Mouse (Mus musculus) heart, embryonic 16.5 days (tissue): ENCODE data around the gene Slc22a21. TPM values are rescaled to one million over a fixed set of nuclear protein-coding genes. Genes with fewer than 3 reads are reported as not detected.
"Not testable (repeated sequence)": the region's sequence is repeated elsewhere in the genome, so short reads cannot be mapped to it uniquely, and the experiment has no call there.

Experiments
- ATAC-seq: fragments of 200-750 bp; cut with Nextera tagmentation; replicated peaks from 2 replicates; pipeline ENCODE4 v1.8.0; 2017; ENCODE audit warnings: moderate number of reproducible peaks; ENCODE audit not compliant: insufficient read depth, low FRiP score; ENCODE audit errors: extremely low read depth
- H3K27ac ChIP-seq: fragments of 300-500 bp; sonication (generic); 2 replicates; pipeline ENCODE4 v1.5.1; 2014; ENCODE audit warnings: mild to moderate bottlenecking, low read length, control low read depth, moderate library complexity
- H3K27me3 ChIP-seq: fragments of 300-500 bp; sonication (generic); 2 replicates; pipeline ENCODE4 v1.6.1; 2014; ENCODE audit warnings: low read length, mixed read lengths; ENCODE audit not compliant: control insufficient read depth, insufficient read depth
- H3K36me3 ChIP-seq: fragments of 300-500 bp; sonication (generic); 2 replicates; pipeline ENCODE4 v1.6.1; 2014; ENCODE audit not compliant: control insufficient read depth, insufficient read depth
- H3K4me1 ChIP-seq: fragments of 300-500 bp; sonication (generic); 2 replicates; pipeline ENCODE4 v1.6.1; 2014; ENCODE audit warnings: low read length, mixed read lengths; ENCODE audit not compliant: control insufficient read depth, insufficient read depth
- H3K4me2 ChIP-seq: fragments of 300-500 bp; sonication (generic); 2 replicates; pipeline ENCODE4 v1.6.1; 2014; ENCODE audit warnings: low read depth, mild to moderate bottlenecking, control low read depth, low read length
- H3K4me3 ChIP-seq: fragments of 300-500 bp; sonication (generic); 2 replicates; pipeline ENCODE4 v1.5.1; 2014; ENCODE audit warnings: mild to moderate bottlenecking, control low read depth, low read length
- H3K9ac ChIP-seq: fragments of 300-500 bp; sonication (generic); 2 replicates; pipeline ENCODE4 v1.6.1; 2014; ENCODE audit warnings: low read length, control low read depth
- H3K9me3 ChIP-seq: fragments of 300-500 bp; sonication (generic); replicated peaks from 2 replicates; pipeline ENCODE4 v1.6.1; 2016; ENCODE audit warnings: low read length; ENCODE audit not compliant: control insufficient read depth
- WGBS: fragments of 180-500 bp; shearing (Covaris S2); extraction: QIAGEN DNeasy Blood & Tissue Kit; methylation state at CpG from one replicate; pipeline ENCODE4 v1.1.7; 2014; 5-methylcytosine and 5-hydroxymethylcytosine counted together
- polyA plus RNA-seq: library from polyadenylated mRNA; unstranded; fragments of >200 nt; fragmentation: Nextera tagmentation; extraction: Ambion mirVana; gene quantifications from 2 replicates; pipeline ENCODE4 v1.2.1, GENCODE M21; 2015

Slc22a21 gene
- polyA plus RNA-seq, 1 experiment from 2014 or later = 2.0 TPM

GRCm38 (mm10) chr11:54004221-54004620 lies 24.1 kb upstream of the Slc22a21 start:
- Histone ChIP-seq H3K9ac (no peak overlapping the region), H3K27me3 (no peaks in the 10 kb centered on the region; the same call in 1 of the 2 replicates), H3K4me3 (no peak overlapping the region), H3K4me2 (no peak overlapping the region), H3K4me1 (peaks cover 3% of the 10 kb centered on the region; the same call in 1 of the 2 replicates), H3K36me3 (no peaks in the 10 kb centered on the region), H3K9me3 (no peaks in the 10 kb centered on the region), H3K27ac (no peak overlapping the region)
- ATAC-seq = no peak
- WGBS = 65% methylated on average over 9 of the region's 9 CpGs

DNA sequence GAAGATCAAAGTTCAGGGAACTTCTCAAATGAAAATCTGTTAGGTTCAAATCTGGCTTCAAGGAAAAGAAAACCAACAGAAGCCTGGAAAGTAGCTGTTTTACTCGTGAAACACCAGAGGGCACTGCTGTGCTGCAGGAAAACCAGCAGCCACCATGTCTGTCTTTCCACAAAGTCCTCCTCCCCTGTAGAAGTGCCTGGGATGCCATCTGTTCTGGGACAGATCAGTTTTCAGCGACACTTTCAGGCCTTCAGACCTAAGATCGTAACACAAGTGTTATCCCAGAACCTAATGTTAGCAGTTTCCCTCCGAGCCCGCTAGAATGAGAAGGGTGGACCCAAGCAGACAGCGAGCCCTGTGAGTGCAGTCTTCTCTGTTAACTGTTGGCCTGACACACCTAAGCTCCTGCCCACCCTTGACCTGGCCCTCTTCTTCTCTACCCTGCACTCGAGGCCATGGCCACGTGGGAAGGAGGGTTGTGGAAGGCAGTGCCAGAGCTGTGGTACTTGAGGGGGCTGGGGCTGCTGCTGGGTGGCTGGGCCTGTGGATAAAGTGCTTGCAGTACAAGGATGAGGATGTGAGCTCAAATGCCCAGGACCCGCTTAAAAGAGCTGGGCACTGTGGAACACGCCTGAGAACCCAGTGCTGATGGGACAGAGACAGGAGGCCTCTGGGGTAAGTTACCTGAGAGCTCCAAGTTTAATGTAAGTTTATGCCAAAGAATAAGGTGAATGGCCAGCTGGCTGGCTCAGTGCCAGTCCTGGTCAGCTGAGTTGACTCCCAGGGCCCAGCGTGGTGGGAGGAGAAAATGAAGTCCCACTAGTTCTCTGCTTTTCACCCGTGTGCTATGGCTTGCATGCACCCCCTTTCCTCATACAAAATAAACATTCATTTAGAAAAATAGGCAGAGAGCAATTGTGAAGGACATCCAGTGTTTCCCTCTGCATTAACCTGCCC lies 22.9 kb upstream of the Slc22a21 start:
- not testable (repeated sequence) for H3K4me1 ChIP-seq, H3K4me2 ChIP-seq, H3K27me3 ChIP-seq, H3K4me3 ChIP-seq, H3K9ac ChIP-seq, H3K9me3 ChIP-seq, H3K36me3 ChIP-seq, H3K27ac ChIP-seq, ATAC-seq
- 38% methylated on average over 12 of the region's 12 CpGs for WGBS

- no peak for ATAC-seq
- no peak overlapping the region for H3K4me3 ChIP-seq
- no peak overlapping the region for H3K4me2 ChIP-seq
- H3K27me3 ChIP-seq = no peaks in the 10 kb centered on the region; the same call in 1 of the 2 replicates
- H3K27ac ChIP-seq = no peak overlapping the region
- no peak overlapping the region for H3K9ac ChIP-seq
- no peaks in the 10 kb centered on the region for H3K36me3 ChIP-seq
- H3K9me3 ChIP-seq = no peaks in the 10 kb centered on the region
- 5% methylated on average over 5 of the region's 5 CpGs for WGBS
- H3K4me1 ChIP-seq = peaks cover 3% of the 10 kb centered on the region; the same call in 1 of the 2 replicates
Measured at GRCm38 (mm10) chr11:54002147-54002760, 22.1 kb upstream of the Slc22a21 start.

GRCm38 (mm10) chr11:53997661-53998060 lies 17.5 kb upstream of the Slc22a21 start:
- Histone ChIP-seq H3K4me3 (no peak overlapping the region), H3K4me1 (no peaks in the 10 kb centered on the region), H3K9ac (no peak overlapping the region), H3K4me2 (no peak overlapping the region), H3K27me3 (no peaks in the 10 kb centered on the region; the same call in 1 of the 2 replicates), H3K9me3 (no peaks in the 10 kb centered on the region), H3K27ac (no peak overlapping the region), H3K36me3 (no peaks in the 10 kb centered on the region)
- ATAC-seq = no peak
- 44% methylated on average over 2 of the region's 2 CpGs for WGBS

DNA sequence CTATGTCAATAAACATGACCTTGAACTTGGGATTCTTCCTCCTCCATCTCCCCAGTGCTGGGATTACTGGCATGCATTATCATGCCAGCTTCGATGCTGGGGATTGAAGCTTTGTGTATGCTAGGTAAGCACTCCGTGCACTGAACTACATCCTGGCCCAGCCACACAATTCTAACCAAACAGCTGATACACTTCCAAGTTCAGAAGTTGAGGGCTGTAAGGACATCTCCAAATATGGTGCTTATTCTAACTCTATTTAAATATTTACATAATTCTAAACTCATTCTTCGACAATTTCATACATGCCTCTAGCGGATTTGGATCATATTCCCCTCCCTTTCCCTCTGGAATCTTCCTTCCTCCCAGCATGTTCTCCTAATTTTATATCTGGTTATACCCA lies 12.1 kb upstream of the Slc22a21 start:
- Histone ChIP-seq H3K4me1 (no peaks in the 10 kb centered on the region), H3K9ac (no peak overlapping the region), H3K4me3 (no peak overlapping the region), H3K9me3 (no peaks in the 10 kb centered on the region), H3K27ac (no peak overlapping the region), H3K36me3 (no peaks in the 10 kb centered on the region), H3K27me3 (no peaks in the 10 kb centered on the region), H3K4me2 (no peak overlapping the region)
- WGBS = 70% methylated on average over 4 of the region's 4 CpGs
- no peak for ATAC-seq

DNA sequence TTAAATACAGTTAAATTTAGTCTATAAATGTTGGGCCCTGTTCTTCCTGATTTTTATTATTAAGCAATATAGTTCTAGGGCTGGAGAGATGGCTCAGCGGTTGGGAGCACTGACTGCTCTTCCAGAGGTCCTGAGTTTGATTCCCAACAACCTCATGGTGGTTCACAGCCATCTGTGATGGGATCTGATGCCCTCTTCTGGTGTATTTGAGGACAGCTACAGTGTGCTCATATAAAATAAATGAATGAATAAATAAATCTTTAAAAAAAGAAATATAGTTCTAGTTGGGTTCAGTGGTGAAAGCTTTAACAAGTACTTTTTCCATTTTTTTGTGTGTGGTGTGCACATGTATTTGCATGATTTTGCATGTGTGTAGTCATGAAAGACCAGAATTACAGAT lies 9.1 kb upstream of the Slc22a21 start:
- no peak for ATAC-seq
- WGBS = 48% methylated on average over 1 of the region's 1 CpGs

DNA sequence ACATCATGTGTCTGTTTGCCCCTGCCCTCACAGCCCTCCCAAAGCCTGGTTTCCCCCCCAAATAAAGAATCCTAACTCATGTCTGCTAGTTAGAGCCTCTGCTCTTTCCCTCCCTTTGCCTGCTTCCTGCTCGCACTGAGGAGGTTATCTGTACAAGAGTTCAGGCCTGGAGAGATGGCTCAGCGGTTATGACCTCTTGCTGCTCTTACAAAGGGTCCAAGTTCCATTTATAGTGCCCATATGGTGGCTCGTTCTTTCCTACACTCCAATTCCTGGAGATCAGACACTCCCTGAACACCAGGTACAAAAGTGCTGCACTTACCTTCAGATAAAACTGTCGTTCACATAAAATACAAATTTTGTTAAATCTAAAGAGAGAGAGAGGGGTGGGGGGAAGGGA lies 7.9 kb upstream of the Slc22a21 start:
- H3K4me3 ChIP-seq = no peak overlapping the region
- H3K4me1 ChIP-seq = no peaks in the 10 kb centered on the region
- no peak overlapping the region for H3K27ac ChIP-seq
- no peaks in the 10 kb centered on the region for H3K36me3 ChIP-seq
- H3K9ac ChIP-seq = no peak overlapping the region
- no peaks in the 10 kb centered on the region for H3K27me3 ChIP-seq
- H3K4me2 ChIP-seq = no peak overlapping the region
- no peak for ATAC-seq
- 44% methylated on average over 4 of the region's 4 CpGs for WGBS
- H3K9me3 ChIP-seq = no peaks in the 10 kb centered on the region

More for the DNA sequence above, 9.1 kb upstream of the Slc22a21 start:
- H3K4me1 ChIP-seq = no peaks in the 10 kb centered on the region
- no peaks in the 10 kb centered on the region for H3K36me3 ChIP-seq
- H3K27ac ChIP-seq = no peak overlapping the region
- H3K9ac ChIP-seq = no peak overlapping the region
- H3K4me2 ChIP-seq = no peak overlapping the region
- no peak overlapping the region for H3K4me3 ChIP-seq
- no peaks in the 10 kb centered on the region for H3K27me3 ChIP-seq
- H3K9me3 ChIP-seq = no peaks in the 10 kb centered on the region

DNA sequence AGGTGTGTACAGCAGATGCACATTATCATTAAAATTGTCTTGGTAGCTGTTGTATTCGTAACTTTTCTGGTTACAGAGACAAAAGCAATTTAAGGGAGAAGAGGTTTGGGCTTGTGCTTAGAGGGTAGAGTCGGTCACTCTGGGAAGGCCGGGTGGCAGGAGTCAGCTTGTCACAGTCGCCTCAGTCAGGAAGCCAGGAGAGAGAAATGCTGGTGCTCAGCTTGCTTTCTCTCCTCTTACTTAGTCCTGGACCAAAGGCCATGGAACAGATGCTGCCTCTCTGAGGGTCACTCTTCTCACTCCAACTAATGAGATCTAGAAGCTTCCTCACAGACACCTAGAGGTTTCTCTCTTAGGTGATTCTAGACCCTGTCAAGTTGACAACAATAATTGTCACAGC lies 1.3 kb upstream of the Slc22a21 start:
- no peak overlapping the region for H3K4me3 ChIP-seq
- H3K4me2 ChIP-seq = no peak overlapping the region
- no peaks in the 10 kb centered on the region; the same call in 1 of the 2 replicates for H3K4me1 ChIP-seq
- H3K27me3 ChIP-seq = no peaks in the 10 kb centered on the region
- no peaks in the 10 kb centered on the region for H3K9me3 ChIP-seq
- no peak overlapping the region for H3K27ac ChIP-seq
- H3K9ac ChIP-seq = no peak overlapping the region
- no peak for ATAC-seq
- 79% methylated on average over 4 of the region's 4 CpGs for WGBS
- H3K36me3 ChIP-seq = no peaks in the 10 kb centered on the region

GRCm38 (mm10) chr11:53979456-53979787 lies 710 bp downstream of the Slc22a21 start:
- peak overlapping the region; percentile 92 for H3K4me2 ChIP-seq
- H3K4me1 ChIP-seq, H3K9me3 ChIP-seq, ATAC-seq, H3K27me3 ChIP-seq, H3K36me3 ChIP-seq, H3K27ac ChIP-seq: not testable (repeated sequence)
- peak overlapping the region; percentile 63 for H3K4me3 ChIP-seq
- under 1% methylated on average over 23 of the region's 23 CpGs for WGBS
- H3K9ac ChIP-seq = peak overlapping the region; percentile 70
